Mouse (Mus musculus) urinary bladder, postnatal 25 days (tissue): ENCODE data around the gene Gpank1.

Experiments used
- DNase-seq: peaks from one replicate; pipeline ENCODE4 v3.0.0; 2022; ENCODE audit warnings: low spot score

The Gpank1 gene

GRCm38 (mm10) chr17:35159638-35160037 is 38.4 kb downstream of the Gpank1 start:
- no peak for DNase-seq

- DNase-seq, result no peak
These were observed 40.2 kb downstream of the Gpank1 start for GRCm38 (mm10) chr17:35161421-35161820.

- no peak for DNase-seq
These were observed 40.9 kb downstream of the Gpank1 start for GRCm38 (mm10) chr17:35162121-35162520.

- no peak for DNase-seq
These were observed 41.5 kb downstream of the Gpank1 start for GRCm38 (mm10) chr17:35162730-35163129.

- DNase-seq, result no peak
These were observed 42.2 kb downstream of the Gpank1 start for GRCm38 (mm10) chr17:35163326-35164081.

GRCm38 (mm10) chr17:35164218-35164567 is 42.9 kb downstream of the Gpank1 start:
- DNase-seq, result no peak

- DNase-seq, result peak; percentile 91
These were observed 43.6 kb downstream of the Gpank1 start, which contains the start of gene Prrc2a for GRCm38 (mm10) chr17:35164568-35165450. Gene Prrc2a, minus strand, starts transcription at chr17:35164897.

GRCm38 (mm10) chr17:35165451-35166155 is 44.3 kb downstream of the Gpank1 start:
- DNase-seq, result no peak

- DNase-seq, result peak; percentile 47
These were observed 45.2 kb downstream of the Gpank1 start for GRCm38 (mm10) chr17:35166352-35167035.

GRCm38 (mm10) chr17:35167794-35168193 is 46.5 kb downstream of the Gpank1 start:
- no peak for DNase-seq

- no peak for DNase-seq
These were observed 47.4 kb downstream of the Gpank1 start for GRCm38 (mm10) chr17:35168541-35169207.

- DNase-seq, result no peak
These were observed 51.4 kb downstream of the Gpank1 start for GRCm38 (mm10) chr17:35172445-35173234.

- no peak for DNase-seq
These were observed 52.1 kb downstream of the Gpank1 start for GRCm38 (mm10) chr17:35173329-35173728.
